Mouse (Mus musculus) cortical plate, adult 2 months (tissue): ENCODE results near the gene Pakap.

Source experiments
- CTCF ChIP-seq: fragments of 200-500 bp; IDR thresholded peaks from 2 replicates; pipeline ENCODE4 v1.5.1; 2011; ENCODE audit warnings: mild to moderate bottlenecking, control low read depth, low read length; ENCODE audit not compliant: insufficient read depth; ENCODE audit errors: extremely low read depth
- POLR2A ChIP-seq: fragments of 200-500 bp; IDR thresholded peaks from 2 replicates; pipeline ENCODE4 v1.6.1; 2011; ENCODE audit warnings: mild to moderate bottlenecking, low read length, control low read depth; ENCODE audit not compliant: insufficient read depth; ENCODE audit errors: extremely low read depth

DNA sequence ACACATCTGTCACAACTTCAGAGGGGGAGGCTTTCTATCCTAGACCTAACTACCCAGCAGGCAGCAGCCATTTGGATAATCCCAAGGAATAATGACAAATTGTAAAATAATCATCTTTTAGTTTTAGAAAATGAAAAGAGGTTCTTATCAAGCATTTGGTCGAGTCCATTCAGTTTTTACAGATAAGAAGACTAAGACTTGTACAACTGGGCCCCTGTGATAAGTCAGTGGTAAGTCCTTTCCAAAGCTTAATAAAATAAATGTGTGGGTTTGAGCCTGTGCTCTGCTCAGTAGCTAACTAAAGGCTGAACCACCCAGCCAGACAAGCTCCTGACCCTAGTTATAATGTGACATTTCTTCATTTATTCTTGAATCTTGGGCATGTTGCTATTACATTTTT, 231.3 kb downstream of the Pakap start:
- no peak for TF ChIP-seq POLR2A
- no peak for TF ChIP-seq CTCF
